Mouse (Mus musculus) erythroblast, embryonic 14.5 days (primary cell): ENCODE results near the gene Psmd12.

ENCODE experiments used
- GATA1 ChIP-seq: IDR thresholded peaks from 2 replicates; pipeline ENCODE4 v1.6.1; 2012; ENCODE audit warnings: low read length, inconsistent platforms, mixed read lengths
- TAL1 ChIP-seq: IDR thresholded peaks from 3 replicates; pipeline ENCODE4 v1.6.1; 2012; ENCODE audit warnings: low read length, inconsistent platforms, mixed read lengths

DNA sequence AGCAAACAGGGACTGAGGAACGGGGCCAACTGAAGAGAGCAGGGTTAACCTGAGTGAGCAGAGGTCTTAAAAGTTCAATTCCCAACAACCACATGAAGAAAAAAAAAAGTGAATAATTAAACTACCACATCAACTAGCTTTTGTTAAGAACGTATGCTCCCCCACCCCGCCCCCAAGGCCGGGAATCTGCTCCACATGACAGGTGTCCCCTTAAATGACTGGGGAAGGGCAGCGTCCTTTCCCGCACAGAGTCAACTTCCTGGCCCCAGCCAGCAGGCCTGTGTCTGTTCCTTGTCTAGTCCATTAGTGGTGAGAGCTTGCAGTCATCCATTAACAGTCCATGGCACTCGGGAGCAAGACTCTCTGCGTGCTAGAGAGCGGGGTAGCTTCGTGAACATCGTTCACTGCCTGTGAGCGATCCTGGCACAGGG is 16.0 kb upstream of the Psmd12 start:
- TF ChIP-seq TAL1 (no peak), GATA1 (no peak)
